Mouse (Mus musculus) liver, embryonic 16.5 days (tissue): ENCODE measurements at regions not wholly inside any gene's neighbourhood (a gene's known extent, or its start where the extent isn't known, plus 50 kb on each side); places are given as distances from the start of the nearest gene placed in this dataset.
A peak's percentile ranks its signal among the peaks of the same experiment; 100 is the strongest.

Experiments used
- ATAC-seq: fragments of 200-750 bp; cut with Nextera tagmentation; 2 replicates; pipeline ENCODE4 v1.8.0; 2017; ENCODE audit warnings: low read depth, mild to moderate bottlenecking, moderate number of reproducible peaks, moderate library complexity
- H3K27ac ChIP-seq: fragments of 300-500 bp; sonication (generic); 2 replicates; pipeline ENCODE4 v1.5.1; 2014; ENCODE audit warnings: mild to moderate bottlenecking, low read length
- H3K27me3 ChIP-seq: fragments of 300-500 bp; sonication (generic); 2 replicates; pipeline ENCODE4 v1.6.1; 2014; ENCODE audit warnings: low read depth, low read length, mixed read lengths; ENCODE audit not compliant: control insufficient read depth, insufficient read depth
- H3K36me3 ChIP-seq: fragments of 300-500 bp; sonication (generic); 2 replicates; pipeline ENCODE4 v1.6.1; 2014; ENCODE audit warnings: mild to moderate bottlenecking; ENCODE audit not compliant: control insufficient read depth, insufficient read depth
- H3K4me1 ChIP-seq: fragments of 300-500 bp; sonication (generic); 2 replicates; pipeline ENCODE4 v1.6.1; 2014; ENCODE audit warnings: low read depth, low read length, mixed read lengths; ENCODE audit not compliant: control insufficient read depth
- H3K4me2 ChIP-seq: fragments of 300-500 bp; sonication (generic); 2 replicates; pipeline ENCODE4 v1.6.1; 2014; ENCODE audit warnings: low read depth, low read length, mixed read lengths
- H3K4me3 ChIP-seq: fragments of 300-500 bp; sonication (generic); 2 replicates; pipeline ENCODE4 v1.5.1; 2014; ENCODE audit warnings: low read depth, mild to moderate bottlenecking, low read length
- H3K9ac ChIP-seq: fragments of 300-500 bp; sonication (generic); 2 replicates; pipeline ENCODE4 v1.6.1; 2014; ENCODE audit warnings: low read depth, low read length
- H3K9me3 ChIP-seq: fragments of 300-500 bp; sonication (generic); replicated peaks from 2 replicates; pipeline ENCODE4 v1.6.1; 2016; ENCODE audit warnings: low read length; ENCODE audit not compliant: control insufficient read depth
- WGBS: fragments of 180-500 bp; shearing (Covaris S2); extraction: QIAGEN DNeasy Blood & Tissue Kit; methylation state at CpG from one replicate; pipeline ENCODE4 v1.1.7; 2014; ENCODE audit not compliant: insufficient replicate concordance; 5-methylcytosine and 5-hydroxymethylcytosine counted together

GRCm38 (mm10) chr5:80484676-80485075 is 535.3 kb upstream of the Adgrl3 start:
- WGBS: 56% methylated on average over 3 of the region's 3 CpGs
- Histone ChIP-seq H3K36me3 (no peaks in the 10 kb centered on the region), H3K4me1 (no peaks in the 10 kb centered on the region), H3K9me3 (no peaks in the 10 kb centered on the region), H3K4me2 (no peak overlapping the region), H3K9ac (no peak overlapping the region), H3K27ac (no peak overlapping the region), H3K27me3 (no peaks in the 10 kb centered on the region), H3K4me3 (no peak overlapping the region)
- no peak for ATAC-seq

GRCm38 (mm10) chr5:80488332-80488731 is 531.6 kb upstream of the Adgrl3 start:
- no peak overlapping the region for H3K27ac ChIP-seq
- 49% methylated on average over 1 of the region's 1 CpGs for WGBS
- ATAC-seq: no peak

GRCm38 (mm10) chr5:80508672-80509071 is 511.3 kb upstream of the Adgrl3 start:
- H3K4me3 ChIP-seq: no peak overlapping the region
- H3K36me3 ChIP-seq: no peaks in the 10 kb centered on the region
- no peak overlapping the region for H3K4me2 ChIP-seq
- no peaks in the 10 kb centered on the region for H3K27me3 ChIP-seq
- WGBS: 22% methylated on average over 2 of the region's 2 CpGs
- no peaks in the 10 kb centered on the region for H3K9me3 ChIP-seq
- H3K9ac ChIP-seq: no peak overlapping the region
- no peaks in the 10 kb centered on the region for H3K4me1 ChIP-seq
- no peak for ATAC-seq
- H3K27ac ChIP-seq: no peak overlapping the region

More at GRCm38 (mm10) chr5:80488332-80488731, 531.6 kb upstream of the Adgrl3 start:
- no peak overlapping the region for H3K9ac ChIP-seq
- H3K27me3 ChIP-seq: no peaks in the 10 kb centered on the region
- H3K9me3 ChIP-seq: no peaks in the 10 kb centered on the region
- H3K4me3 ChIP-seq: no peak overlapping the region
- no peaks in the 10 kb centered on the region for H3K36me3 ChIP-seq
- no peaks in the 10 kb centered on the region for H3K4me1 ChIP-seq
- H3K4me2 ChIP-seq: no peak overlapping the region

- Histone ChIP-seq H3K9me3 (no peaks in the 10 kb centered on the region; the same call in 1 of the 2 replicates), H3K4me1 (no peaks in the 10 kb centered on the region), H3K27me3 (no peaks in the 10 kb centered on the region), H3K36me3 (no peaks in the 10 kb centered on the region), H3K4me3 (no peak overlapping the region), H3K4me2 (no peak overlapping the region), H3K9ac (no peak overlapping the region), H3K27ac (no peak overlapping the region)
- ATAC-seq: no peak
- 65% methylated on average over 1 of the region's 1 CpGs for WGBS
Measured at GRCm38 (mm10) chr5:80539997-80540396, 479.9 kb upstream of the Adgrl3 start.

GRCm38 (mm10) chr5:80551673-80552072 is 468.3 kb upstream of the Adgrl3 start:
- Histone ChIP-seq H3K27ac (no peak overlapping the region), H3K9me3 (no peaks in the 10 kb centered on the region), H3K4me2 (no peak overlapping the region), H3K36me3 (no peaks in the 10 kb centered on the region), H3K4me1 (no peaks in the 10 kb centered on the region), H3K9ac (no peak overlapping the region), H3K4me3 (no peak overlapping the region), H3K27me3 (no peaks in the 10 kb centered on the region)
- ATAC-seq: no peak
- WGBS: 63% methylated on average over 7 of the region's 7 CpGs

- Histone ChIP-seq H3K4me3 (no peak overlapping the region), H3K27ac (no peak overlapping the region), H3K4me1 (no peaks in the 10 kb centered on the region), H3K9ac (no peak overlapping the region), H3K27me3 (no peaks in the 10 kb centered on the region), H3K9me3 (no peaks in the 10 kb centered on the region), H3K36me3 (no peaks in the 10 kb centered on the region), H3K4me2 (no peak overlapping the region)
- WGBS: 37% methylated on average over 1 of the region's 1 CpGs
- ATAC-seq: no peak
Measured at GRCm38 (mm10) chr5:80578741-80579140, 441.2 kb upstream of the Adgrl3 start.

- Histone ChIP-seq H3K9ac (no peak overlapping the region), H3K4me3 (no peak overlapping the region), H3K4me1 (no peaks in the 10 kb centered on the region), H3K27me3 (no peaks in the 10 kb centered on the region), H3K36me3 (no peaks in the 10 kb centered on the region), H3K27ac (no peak overlapping the region), H3K4me2 (no peak overlapping the region), H3K9me3 (no peaks in the 10 kb centered on the region)
- ATAC-seq: no peak
- WGBS: 84% methylated on average over 3 of the region's 3 CpGs
Measured at GRCm38 (mm10) chr5:80611571-80611970, 408.4 kb upstream of the Adgrl3 start.

- Histone ChIP-seq H3K36me3 (no peaks in the 10 kb centered on the region), H3K4me1 (no peaks in the 10 kb centered on the region), H3K4me2 (no peak overlapping the region), H3K9ac (no peak overlapping the region), H3K4me3 (no peak overlapping the region), H3K27me3 (no peaks in the 10 kb centered on the region), H3K27ac (no peak overlapping the region), H3K9me3 (no peaks in the 10 kb centered on the region)
- ATAC-seq: no peak
- WGBS: 54% methylated on average over 3 of the region's 3 CpGs
Measured at GRCm38 (mm10) chr5:80627225-80627624, 392.7 kb upstream of the Adgrl3 start.

GRCm38 (mm10) chr5:80659043-80659442 is 360.9 kb upstream of the Adgrl3 start:
- 58% methylated on average over 5 of the region's 5 CpGs for WGBS
- Histone ChIP-seq H3K4me2 (no peak overlapping the region), H3K4me3 (no peak overlapping the region), H3K4me1 (no peaks in the 10 kb centered on the region), H3K9ac (no peak overlapping the region), H3K9me3 (no peaks in the 10 kb centered on the region), H3K27ac (no peak overlapping the region), H3K36me3 (no peaks in the 10 kb centered on the region), H3K27me3 (no peaks in the 10 kb centered on the region)
- peak; percentile 50 for ATAC-seq
